Mouse (Mus musculus) right cerebral cortex, adult 2 months (tissue): ENCODE measurements around the gene 3110001I22Rik.
A peak's percentile ranks its signal among the peaks of the same experiment; 100 is the strongest.
"Not testable (repeated sequence)": the region's sequence is repeated elsewhere in the genome, so short reads cannot be mapped to it uniquely, and the experiment has no call there.

Experiments used
- DNase-seq, 2 experiments: peaks; one replicate each; pipeline ENCODE4 v3.0.0; 2021 to 2022; ENCODE audit warnings: low spot score in 2 of 2

Gene 3110001I22Rik

GRCm38 (mm10) chr16:13671685-13672385, at the start of gene 3110001I22Rik, which contains the start of gene Bfar:
3110001I22Rik (plus strand) TSS chr16:13671929.
Bfar (plus strand) TSS chr16:13671858.
- DNase-seq: peak; percentile 84 to 86

- DNase-seq: no peak
Measured at GRCm38 (mm10) chr16:13628345-13628744, 43.4 kb upstream of the 3110001I22Rik start.

- not testable (repeated sequence) for DNase-seq
Measured at GRCm38 (mm10) chr16:13638198-13638597, 33.5 kb upstream of the 3110001I22Rik start.

DNA sequence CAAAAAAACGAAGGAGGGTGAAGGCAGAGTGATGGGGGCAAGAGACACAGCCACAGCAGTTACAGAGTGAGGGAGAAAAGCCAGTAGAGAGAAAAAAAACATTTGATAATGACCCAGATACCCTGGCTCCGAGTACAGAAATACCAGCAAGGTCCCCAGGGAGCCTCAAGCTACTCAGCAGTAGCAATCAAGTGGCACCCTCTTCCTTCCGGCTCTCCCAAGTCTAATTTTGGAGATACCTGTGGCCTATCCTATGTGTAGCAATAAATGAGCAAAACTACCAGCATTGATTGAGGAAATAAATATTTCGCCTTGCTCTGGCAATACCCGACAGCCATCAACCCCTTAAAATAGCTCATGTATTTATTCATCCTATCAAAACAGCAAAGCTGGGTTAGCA, 32.2 kb upstream of the 3110001I22Rik start:
- no peak for DNase-seq

- DNase-seq: no peak
Measured at GRCm38 (mm10) chr16:13640064-13640463, 31.7 kb upstream of the 3110001I22Rik start.

- no peak for DNase-seq
Measured at GRCm38 (mm10) chr16:13644474-13644873, 27.3 kb upstream of the 3110001I22Rik start.

DNA sequence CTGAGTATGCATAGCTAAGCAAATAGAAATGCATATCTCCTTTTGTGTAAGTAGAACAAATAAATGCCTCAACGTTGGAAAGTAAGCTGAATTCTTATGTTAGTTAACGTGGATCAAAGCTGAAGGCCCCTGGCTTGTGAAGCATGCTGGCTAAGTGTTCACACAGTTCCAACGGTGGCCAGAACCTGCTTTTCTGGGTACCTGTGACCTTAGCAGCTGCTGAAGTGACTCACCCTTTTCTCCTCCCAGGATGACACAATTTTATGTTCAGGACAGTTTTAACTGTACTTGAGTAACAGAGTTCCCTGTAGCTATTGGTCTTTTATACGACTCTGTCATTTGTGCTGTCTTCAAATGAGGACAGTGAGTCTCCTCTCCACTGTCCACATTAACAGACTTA, 25.8 kb upstream of the 3110001I22Rik start:
- no peak for DNase-seq

DNA sequence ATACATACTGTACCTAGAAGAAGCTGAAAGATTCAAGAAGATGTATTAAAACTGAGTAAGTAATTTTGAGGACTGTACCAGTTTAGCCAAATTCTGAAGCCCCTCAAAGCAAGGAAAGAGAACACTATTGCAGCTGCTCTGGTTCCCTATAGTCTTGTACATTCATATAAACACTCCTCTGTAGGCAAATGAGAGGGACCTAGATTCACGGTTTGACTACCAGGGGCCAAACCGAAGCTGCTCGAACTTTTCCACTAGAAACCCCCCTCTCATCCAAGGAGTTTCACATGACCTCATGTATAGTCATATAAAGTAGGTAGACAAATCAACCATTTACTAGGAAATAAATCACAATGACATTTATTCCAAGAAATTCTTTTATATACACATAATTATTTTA, 12.8 kb upstream of the 3110001I22Rik start:
- no peak for DNase-seq

DNA sequence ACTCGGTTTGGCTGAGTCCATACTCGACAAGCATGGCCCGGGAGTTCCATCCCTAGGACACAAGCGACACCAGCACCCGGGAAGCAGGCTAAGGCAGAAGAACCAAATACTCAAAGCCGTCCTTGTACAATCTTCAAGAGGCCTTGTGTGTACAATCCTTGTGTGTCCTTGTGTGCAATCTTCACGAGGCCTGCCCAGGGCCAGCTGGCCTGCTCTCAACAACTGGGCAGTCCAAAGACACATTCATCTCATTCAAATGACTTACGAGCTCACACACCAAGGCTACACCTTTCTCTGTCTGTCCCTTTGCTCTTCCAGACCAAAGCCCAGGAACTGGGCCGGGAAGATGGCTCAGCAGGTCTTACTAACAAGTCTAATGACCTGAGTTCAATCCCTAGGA, 11.0 kb upstream of the 3110001I22Rik start:
- DNase-seq: no peak

DNA sequence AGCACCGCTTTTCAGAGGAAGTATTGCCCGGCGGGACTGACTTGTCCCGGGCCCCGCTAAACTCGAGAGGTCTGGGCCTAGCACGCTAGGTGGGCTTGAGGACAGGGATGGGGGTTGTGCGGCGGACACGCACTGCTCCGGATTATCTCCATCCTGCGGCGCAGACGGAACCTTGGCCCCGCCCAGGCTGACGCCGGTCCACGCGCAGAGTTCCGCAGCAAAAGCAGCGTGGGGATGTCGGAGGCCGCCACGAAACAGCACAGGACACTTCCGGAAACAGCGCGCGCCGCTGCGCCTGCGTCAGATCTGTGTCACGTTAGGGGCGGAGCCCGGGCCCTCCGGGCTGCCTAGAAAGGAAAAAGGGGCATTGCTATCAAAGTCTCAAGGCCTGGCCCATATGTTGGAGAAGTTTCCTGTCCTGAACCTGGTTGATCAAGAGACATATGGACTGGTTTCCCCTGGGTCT, 3.8 kb upstream of the 3110001I22Rik start, which contains the start of gene Parn:
Gene Parn (minus strand): TSS at position 293 of the 466 bp plus-strand sequence.
- peak; percentile 95 to 96 for DNase-seq

DNA sequence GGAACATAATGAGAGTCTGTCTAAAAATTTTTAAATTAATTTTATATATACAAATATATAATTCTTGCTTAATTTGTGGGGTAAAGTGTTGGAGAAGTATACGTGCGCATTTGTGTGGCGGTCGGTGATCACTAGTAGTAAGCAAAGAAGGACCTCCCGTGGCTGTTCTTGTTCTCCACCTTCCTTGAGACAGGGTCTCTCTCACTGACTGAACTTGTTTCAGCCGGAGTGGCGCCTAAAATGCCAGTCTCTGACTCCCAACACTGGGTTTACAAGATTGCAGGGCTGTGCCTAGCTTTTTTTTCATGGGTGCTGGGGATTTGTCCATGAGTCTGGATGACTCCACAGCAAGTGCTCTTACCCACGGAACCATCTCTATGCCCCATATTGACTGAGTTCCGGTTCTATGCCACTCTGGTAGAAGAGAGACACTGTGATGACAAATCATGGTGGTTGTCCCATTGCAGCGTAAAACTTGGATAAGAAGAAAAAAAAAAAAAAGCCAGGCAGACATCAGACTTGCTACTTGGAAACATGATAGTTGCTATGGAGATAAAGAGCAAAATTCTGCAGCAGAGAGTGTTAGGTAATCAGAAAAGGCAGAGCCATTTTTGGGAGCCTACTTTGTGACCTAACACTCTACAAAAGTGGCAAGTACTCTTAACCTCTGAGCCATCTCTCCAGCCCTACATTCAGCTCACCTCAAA, 3.2 kb upstream of the 3110001I22Rik start:
- no peak for DNase-seq

GRCm38 (mm10) chr16:13669282-13669681, 2.4 kb upstream of the 3110001I22Rik start:
- no peak for DNase-seq

- not testable (repeated sequence) for DNase-seq
Measured at GRCm38 (mm10) chr16:13670896-13671295, 833 bp upstream of the 3110001I22Rik start.

DNA sequence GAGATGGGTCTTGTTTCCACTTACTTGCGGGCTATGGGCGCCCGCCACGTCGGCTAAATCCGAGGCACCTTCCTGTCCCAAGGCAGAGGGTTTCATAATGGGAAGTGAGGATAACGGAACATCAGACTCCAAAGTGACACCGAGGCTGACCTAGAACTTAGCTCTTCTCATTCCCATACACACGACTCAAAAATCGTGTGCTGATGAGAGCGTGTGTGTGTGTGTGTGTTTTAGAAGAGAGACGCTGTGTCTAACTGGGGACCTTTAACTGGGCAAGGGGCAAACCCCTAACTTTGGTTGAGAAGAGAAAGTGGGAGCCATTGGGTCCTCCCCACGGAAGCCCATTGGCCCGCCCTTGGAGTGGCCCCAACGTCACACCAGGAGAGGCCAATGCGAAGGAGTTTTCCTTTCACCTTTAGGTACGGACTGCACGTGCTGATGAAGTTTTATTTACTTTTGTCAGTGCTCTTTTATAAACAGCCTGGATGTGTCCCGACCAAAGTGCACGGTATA, 713 bp downstream of the 3110001I22Rik start:
- peak; percentile 19 to 22 for DNase-seq

GRCm38 (mm10) chr16:13673114-13673513, 1.4 kb downstream of the 3110001I22Rik start:
- no peak for DNase-seq

DNA sequence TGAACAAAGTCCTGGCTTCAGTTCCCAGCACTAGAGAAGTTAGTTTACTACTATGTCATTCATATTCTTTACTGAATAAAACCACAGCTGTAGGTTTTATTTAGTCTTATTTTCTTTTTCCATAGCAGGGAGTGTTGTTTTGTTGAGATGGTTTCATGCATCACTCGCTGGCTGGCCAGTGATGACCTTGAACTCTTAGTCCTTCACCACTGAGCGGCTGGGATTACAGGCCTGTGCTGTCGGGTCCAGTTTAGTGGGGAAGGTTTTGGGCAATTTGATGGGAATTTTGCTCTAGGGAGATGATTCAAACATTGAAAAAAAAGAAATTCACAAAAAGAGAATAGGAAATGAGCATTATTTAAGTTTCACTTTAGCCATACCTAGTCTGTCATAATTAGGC, 2.8 kb downstream of the 3110001I22Rik start:
- DNase-seq: no peak

DNA sequence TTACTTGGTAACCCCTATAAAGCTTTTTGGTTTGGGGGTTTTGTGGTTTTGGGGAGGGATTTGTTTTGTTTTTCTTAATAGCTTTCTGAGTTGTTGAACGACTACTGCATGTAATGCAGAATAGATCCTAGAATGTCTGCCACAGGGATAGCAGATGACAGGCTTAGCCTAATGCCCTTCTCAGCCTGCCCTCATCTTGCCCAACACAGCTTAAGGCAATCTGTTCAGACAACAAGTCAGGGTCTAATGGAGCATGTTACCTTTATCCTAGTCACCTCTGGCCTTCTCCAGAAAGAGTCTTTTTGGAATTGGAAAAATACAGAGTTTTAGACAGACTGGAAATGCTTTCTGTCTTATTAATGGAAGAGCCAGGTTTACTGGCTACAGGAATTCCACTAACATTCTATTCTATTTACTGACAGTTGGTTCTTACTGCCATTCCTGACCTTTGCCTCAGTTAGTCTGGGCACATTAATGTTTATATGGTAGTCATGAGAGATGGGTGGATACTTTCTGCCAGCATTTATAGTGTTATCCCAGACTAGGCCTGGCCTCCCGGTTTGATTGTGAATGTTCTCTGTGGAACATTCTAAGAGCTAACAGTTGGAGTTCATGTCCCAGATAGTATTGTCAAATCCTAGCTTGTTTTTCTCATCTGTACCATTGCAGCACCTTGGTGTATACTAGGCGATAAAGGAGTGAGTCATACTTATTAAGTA, 7.0 kb downstream of the 3110001I22Rik start:
- DNase-seq: no peak

DNA sequence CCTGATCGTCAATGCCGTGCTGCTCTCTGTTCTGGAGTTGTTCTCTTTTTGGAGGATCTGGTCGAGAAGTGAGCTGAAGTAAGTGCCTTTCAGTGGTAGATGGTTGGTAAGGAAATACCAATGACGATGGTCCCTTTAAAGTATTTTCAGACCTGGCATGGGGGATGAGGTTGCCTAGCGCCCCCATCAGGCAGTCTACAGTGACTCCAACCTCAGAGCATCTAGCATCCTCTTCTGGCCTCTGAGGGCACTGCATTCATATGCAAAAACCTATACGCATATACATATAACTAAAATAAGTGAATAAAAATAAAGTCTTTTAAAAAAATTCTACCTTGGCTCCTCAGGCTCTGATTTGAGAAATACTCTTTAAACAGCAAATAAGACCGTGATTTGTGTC, 27.3 kb downstream of the 3110001I22Rik start:
- DNase-seq: no peak

DNA sequence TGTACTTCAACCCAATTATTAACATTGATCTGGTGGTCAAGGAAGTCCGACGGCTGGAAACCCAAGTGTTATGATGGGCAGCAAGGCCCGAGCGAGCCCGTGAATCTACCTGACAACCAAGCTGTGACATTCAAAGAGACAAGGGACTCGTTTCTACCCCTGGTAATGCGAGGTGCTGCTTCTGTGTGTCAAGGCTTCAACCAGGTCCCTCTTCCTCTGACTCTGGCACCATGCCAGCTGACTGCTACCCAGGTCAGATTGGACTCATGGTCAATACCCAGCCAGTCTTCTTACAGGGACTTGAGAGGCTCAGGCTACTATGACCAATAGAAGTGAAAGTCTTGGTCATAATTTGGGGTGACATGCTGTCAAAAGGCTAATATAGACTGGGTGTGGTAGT, 30.5 kb downstream of the 3110001I22Rik start:
- no peak for DNase-seq

GRCm38 (mm10) chr16:13704676-13705075, 32.9 kb downstream of the 3110001I22Rik start:
- no peak for DNase-seq

DNA sequence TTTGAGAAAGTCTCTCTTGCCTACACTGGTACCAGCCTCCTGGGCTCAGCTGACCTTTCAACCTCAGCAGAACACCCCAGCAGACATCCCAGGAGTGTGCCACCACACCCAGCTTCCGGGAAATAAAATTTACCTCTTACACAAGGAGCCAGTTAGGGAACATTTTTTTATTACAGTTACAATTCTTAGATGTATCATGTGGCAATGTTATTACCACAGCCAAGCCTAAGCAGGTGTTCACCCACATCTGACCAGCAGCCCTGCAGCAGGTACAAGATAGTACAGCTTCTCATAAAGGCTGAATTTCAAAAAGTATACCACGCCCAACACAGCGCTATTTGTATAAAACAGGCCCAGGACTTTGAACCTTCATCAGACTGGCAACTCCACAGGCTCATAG, 43.2 kb downstream of the 3110001I22Rik start:
- DNase-seq: no peak
